In genomic region chr4:10928158-10928557, GRCm38 (mm10) we compare ENCODE assay signal across 19 mouse cellular contexts. TPM values are rescaled to one million over a fixed set of nuclear protein-coding genes. Genes with fewer than 3 reads are reported as not detected.
DNase-seq lines count a peak whose midpoint lies in the region.
"Had no signal": no experiment of that assay in that cellular context is flagged by ENCODE, and none has a peak within 500 bp of the region (broad histone marks: within the 10 kb centered on the region; RNA-seq: fewer than 3 reads in every experiment).

No protein-coding gene starts in this region.

- no peaks in the 10 kb centered on the region for H3K27me3 ChIP-seq in limb, embryonic 10.5 days (ENCODE audit: low read depth, poor library complexity, severe bottlenecking)
- H3K27me3 ChIP-seq: heart, embryonic 13.5 days; hindbrain, embryonic 12.5 days; hindbrain, embryonic 15.5 days had no signal

- H3K27ac ChIP-seq in limb, embryonic 10.5 days: no peak overlapping the region
- H3K27ac ChIP-seq: heart, adult 2 months; heart, embryonic 10.5 days; heart, embryonic 13.5 days; hindbrain, embryonic 12.5 days; hindbrain, embryonic 15.5 days had no signal

- no peaks in the 10 kb centered on the region for H3K36me3 ChIP-seq in limb, embryonic 10.5 days
- H3K36me3 ChIP-seq: heart, embryonic 10.5 days; heart, embryonic 13.5 days; hindbrain, embryonic 12.5 days; hindbrain, embryonic 15.5 days had no signal

- peak; percentile 14 for DNase-seq in heart, adult 11 months
- no peak for DNase-seq in heart, postnatal 36 days
- DNase-seq in thymus, postnatal 0 days (ENCODE audit: low spot score): peak; percentile 12
- DNase-seq in thymus, postnatal 10 days (ENCODE audit: low spot score in 2 of 2): no peak
- DNase-seq in limb, embryonic 10.5 days (ENCODE audit: low spot score): peak; percentile 11
- DNase-seq in adrenal gland, postnatal 10 days: no peak
- no peak for DNase-seq in right cerebral cortex, postnatal 36 days (ENCODE audit: low spot score in 2 of 2)
- DNase-seq: adrenal gland, adult 8-10 months; adrenal gland, postnatal 36 days; cerebellum, adult 18-20 months; cerebellum, adult 9-10 months; cerebellum, postnatal 14 days; gastrocnemius, postnatal 25 days; heart, adult 2 months; heart, postnatal 14 days had no signal

- intact Hi-C loops in heart, postnatal 36 days (cut with DNase I): no loop called here

- 92% methylated on average over 6 of the region's 6 CpGs for WGBS in limb, embryonic 10.5 days

- no peaks in the 10 kb centered on the region for H3K9me3 ChIP-seq in limb, embryonic 10.5 days (replicated peaks)
- H3K9me3 ChIP-seq: heart, embryonic 10.5 days; heart, embryonic 13.5 days; hindbrain, embryonic 12.5 days; hindbrain, embryonic 15.5 days had no signal

- no peak overlapping the region for H3K4me3 ChIP-seq in limb, embryonic 10.5 days
- H3K4me3 ChIP-seq: heart, adult 2 months; heart, embryonic 10.5 days; heart, embryonic 13.5 days; hindbrain, embryonic 12.5 days; hindbrain, embryonic 15.5 days had no signal

- H3K4me1 ChIP-seq in limb, embryonic 10.5 days: no peaks in the 10 kb centered on the region
- H3K4me1 ChIP-seq: hindbrain, embryonic 12.5 days; hindbrain, embryonic 15.5 days had no signal

RNA-seq across cellular contexts. Expression of gene 2610301B20Rik, which starts 53.9 kb away (rescaled TPM):
- total RNA-seq in heart, postnatal 36 days (2021): 1 to 10 TPM; 6.6 to 8.3 TPM
- polyA plus RNA-seq in thymus, postnatal 0 days (2015; fragmentation: Nextera tagmentation; extraction: Ambion mirVana): 19.7 and 20.3 TPM in 2 replicates
- 20.1 and 26.6 TPM in 2 replicates for polyA plus RNA-seq in limb, embryonic 10.5 days (2016; fragmentation: Nextera tagmentation; extraction: Ambion mirVana)
- total RNA-seq in adrenal gland, postnatal 10 days (2021): 10 to 100 TPM; 15.2 to 16.6 TPM

Comparison
In these comparisons a context has a peak if more than half of its experiments do, and no peak if none do; other contexts are left out.
1. DNase-seq: peak in heart, adult 11 months (single experiment), thymus, postnatal 0 days (single experiment) and limb, embryonic 10.5 days (single experiment); none in heart, postnatal 36 days (0 of 2), thymus, postnatal 10 days (0 of 2), adrenal gland, postnatal 10 days (single experiment) and right cerebral cortex, postnatal 36 days (0 of 2).